Mouse (Mus musculus) Muller cell, postnatal 12 days (primary cell): ENCODE measurements around the gene Rnf141.

Experiments
- DNase-seq: peaks from one replicate; pipeline ENCODE4 v3.0.0-alpha.2; 2015; ENCODE audit errors: inconsistent ontology term

Gene Rnf141

GRCm38 (mm10) chr7:110768451-110769064, 75.7 kb downstream of the Rnf141 start:
- DNase-seq: peak; percentile 54

GRCm38 (mm10) chr7:110768001-110768400, 76.3 kb downstream of the Rnf141 start, which contains the start of gene Ampd3:
Ampd3 (plus strand) TSS chr7:110768206.
- DNase-seq: no peak

GRCm38 (mm10) chr7:110762605-110763180, 81.6 kb downstream of the Rnf141 start:
- no peak for DNase-seq

- DNase-seq: no peak
Observed at GRCm38 (mm10) chr7:110756440-110756839, 87.8 kb downstream of the Rnf141 start.

- DNase-seq: no peak
Observed at GRCm38 (mm10) chr7:110753926-110754330, 90.3 kb downstream of the Rnf141 start.

- DNase-seq: peak; percentile 20
Observed at GRCm38 (mm10) chr7:110753310-110753709, 90.9 kb downstream of the Rnf141 start.

- DNase-seq: no peak
Observed at GRCm38 (mm10) chr7:110751634-110752033, 92.6 kb downstream of the Rnf141 start.

GRCm38 (mm10) chr7:110750834-110751233, 93.4 kb downstream of the Rnf141 start:
- no peak for DNase-seq
